Mouse (Mus musculus): ENCODE results near the gene Myo1d.

GRCm38 (mm10) chr11:80503281-80503680, 276.5 kb downstream of the Myo1d start:
- TF ChIP-seq POLR2A (IDR thresholded peaks at IDR 0.05; ENCODE audit: control insufficient read depth in 1 of 2, insufficient read depth in 1 of 2, low read depth in 1 of 2, low read length in 2 of 2, poor library complexity in 1 of 2) (no peak), GATA1 (IDR thresholded peaks at IDR 0.05; ENCODE audit: low read depth, low read length) (no peak), MYC (IDR thresholded peaks at IDR 0.05; ENCODE audit: low read depth, low read length) (no peak), EP300 (IDR thresholded peaks at IDR 0.05; ENCODE audit: low read depth in 1 of 2, low read length in 2 of 2) (no peak), MAX (IDR thresholded peaks at IDR 0.05; ENCODE audit: low read length) (no peak), E2F4 (IDR thresholded peaks at IDR 0.05; ENCODE audit: borderline replicate concordance, low read depth, low read length) (no peak), MAZ (IDR thresholded peaks at IDR 0.05; ENCODE audit: low read depth, low read length) (no peak)

All from MEL (cell line).